Mouse (Mus musculus): ENCODE measurements at regions not wholly inside any gene's neighbourhood (a gene's known extent, or its start where the extent isn't known, plus 50 kb on each side); places are given as distances from the start of the nearest gene placed in this dataset.

GRCm38 (mm10) chr10:116726031-116726430, 144.7 kb upstream of the Cnot2 start:
- peaks cover 10% of the 10 kb centered on the region for H3K4me1 ChIP-seq
- H3K9me3 ChIP-seq, result no peaks in the 10 kb centered on the region
- no peak overlapping the region for H3K27ac ChIP-seq
- WGBS, result 77% methylated on average over 5 of the region's 5 CpGs
- H3K36me3 ChIP-seq, result no peaks in the 10 kb centered on the region
- no peak for ATAC-seq (ENCODE audit: borderline replicate concordance, extremely low read depth, low FRiP score, low TSS enrichment)
- no peak overlapping the region for H3K4me2 ChIP-seq
- H3K9ac ChIP-seq, result no peak overlapping the region
- no peaks in the 10 kb centered on the region for H3K27me3 ChIP-seq
- no peak overlapping the region for H3K4me3 ChIP-seq

GRCm38 (mm10) chr10:116721986-116722385, 140.7 kb upstream of the Cnot2 start:
- ATAC-seq (ENCODE audit: borderline replicate concordance, extremely low read depth, low FRiP score, low TSS enrichment), result peak; percentile 57; the same call in 1 of the 2 replicates
- H3K4me1 ChIP-seq, result no peaks in the 10 kb centered on the region

GRCm38 (mm10) chr10:116719616-116720015, 138.3 kb upstream of the Cnot2 start:
- H3K36me3 ChIP-seq, result no peaks in the 10 kb centered on the region
- no peak overlapping the region for H3K9ac ChIP-seq
- no peak for ATAC-seq (ENCODE audit: borderline replicate concordance, extremely low read depth, low FRiP score, low TSS enrichment)
- no peak overlapping the region for H3K4me3 ChIP-seq
- WGBS, result 74% methylated on average over 5 of the region's 5 CpGs
- H3K9me3 ChIP-seq, result no peaks in the 10 kb centered on the region
- no peaks in the 10 kb centered on the region for H3K27me3 ChIP-seq
- H3K4me2 ChIP-seq, result no peak overlapping the region
- H3K27ac ChIP-seq, result no peak overlapping the region
- H3K4me1 ChIP-seq, result no peaks in the 10 kb centered on the region

More at GRCm38 (mm10) chr10:116721986-116722385, 140.7 kb upstream of the Cnot2 start:
- no peak overlapping the region for H3K4me3 ChIP-seq
- H3K9ac ChIP-seq, result no peak overlapping the region
- no peaks in the 10 kb centered on the region for H3K36me3 ChIP-seq
- 51% methylated on average over 9 of the region's 9 CpGs for WGBS
- H3K4me2 ChIP-seq, result no peak overlapping the region
- H3K27ac ChIP-seq, result peak overlapping the region; percentile 42; the same call in 1 of the 2 replicates
- H3K27me3 ChIP-seq, result no peaks in the 10 kb centered on the region
- H3K9me3 ChIP-seq, result no peaks in the 10 kb centered on the region

- no peak overlapping the region for H3K4me2 ChIP-seq
- H3K27me3 ChIP-seq, result no peaks in the 10 kb centered on the region
- H3K9ac ChIP-seq, result no peak overlapping the region
- 79% methylated on average over 10 of the region's 10 CpGs for WGBS
- no peaks in the 10 kb centered on the region for H3K36me3 ChIP-seq
- ATAC-seq (ENCODE audit: borderline replicate concordance, extremely low read depth, low FRiP score, low TSS enrichment), result no peak
- H3K9me3 ChIP-seq, result no peaks in the 10 kb centered on the region
- H3K4me1 ChIP-seq, result no peaks in the 10 kb centered on the region; the same call in 1 of the 2 replicates
- no peak overlapping the region for H3K27ac ChIP-seq
- no peak overlapping the region for H3K4me3 ChIP-seq
Observed at GRCm38 (mm10) chr10:116717961-116718360, 136.7 kb upstream of the Cnot2 start.

GRCm38 (mm10) chr10:116717017-116717643, 135.8 kb upstream of the Cnot2 start:
- no peak overlapping the region for H3K4me3 ChIP-seq
- 68% methylated on average over 4 of the region's 4 CpGs for WGBS
- no peaks in the 10 kb centered on the region; the same call in 1 of the 2 replicates for H3K4me1 ChIP-seq
- no peak overlapping the region for H3K9ac ChIP-seq
- no peak overlapping the region for H3K4me2 ChIP-seq
- no peaks in the 10 kb centered on the region for H3K36me3 ChIP-seq
- no peaks in the 10 kb centered on the region for H3K27me3 ChIP-seq
- H3K9me3 ChIP-seq, result no peaks in the 10 kb centered on the region
- no peak overlapping the region for H3K27ac ChIP-seq
- ATAC-seq (ENCODE audit: borderline replicate concordance, extremely low read depth, low FRiP score, low TSS enrichment), result no peak

GRCm38 (mm10) chr10:116713456-116713855, 132.1 kb upstream of the Cnot2 start:
- no peak overlapping the region for H3K9ac ChIP-seq
- H3K4me2 ChIP-seq, result no peak overlapping the region
- H3K27me3 ChIP-seq, result no peaks in the 10 kb centered on the region
- WGBS, result 41% methylated on average over 11 of the region's 11 CpGs
- no peak overlapping the region for H3K4me3 ChIP-seq
- no peak for ATAC-seq (ENCODE audit: borderline replicate concordance, extremely low read depth, low FRiP score, low TSS enrichment)
- no peaks in the 10 kb centered on the region; the same call in 1 of the 2 replicates for H3K4me1 ChIP-seq
- no peaks in the 10 kb centered on the region for H3K36me3 ChIP-seq
- H3K27ac ChIP-seq, result no peak overlapping the region
- no peaks in the 10 kb centered on the region for H3K9me3 ChIP-seq

- 86% methylated on average over 6 of the region's 6 CpGs for WGBS
Observed at GRCm38 (mm10) chr10:116707025-116707424, 125.7 kb upstream of the Cnot2 start.

GRCm38 (mm10) chr10:116701281-116701680, 120.0 kb upstream of the Cnot2 start:
- Histone ChIP-seq H3K36me3 (no peaks in the 10 kb centered on the region), H3K9ac (no peak overlapping the region), H3K4me1 (peaks cover 3% of the 10 kb centered on the region; the same call in 1 of the 2 replicates), H3K4me2 (no peak overlapping the region), H3K27me3 (no peaks in the 10 kb centered on the region), H3K4me3 (no peak overlapping the region), H3K9me3 (no peaks in the 10 kb centered on the region), H3K27ac (no peak overlapping the region)
- ATAC-seq (ENCODE audit: borderline replicate concordance, extremely low read depth, low FRiP score, low TSS enrichment), result peak; percentile 27; the same call in 1 of the 2 replicates
- 48% methylated on average over 5 of the region's 5 CpGs for WGBS

More at GRCm38 (mm10) chr10:116707025-116707424, 125.7 kb upstream of the Cnot2 start:
- Histone ChIP-seq H3K9ac (no peak overlapping the region), H3K27ac (no peak overlapping the region), H3K9me3 (no peaks in the 10 kb centered on the region), H3K4me1 (peaks cover under 1% of the 10 kb centered on the region; the same call in 1 of the 2 replicates), H3K4me3 (no peak overlapping the region), H3K27me3 (no peaks in the 10 kb centered on the region), H3K4me2 (no peak overlapping the region), H3K36me3 (no peaks in the 10 kb centered on the region)
- no peak for ATAC-seq (ENCODE audit: borderline replicate concordance, extremely low read depth, low FRiP score, low TSS enrichment)

GRCm38 (mm10) chr10:116699711-116700110, 118.4 kb upstream of the Cnot2 start:
- Histone ChIP-seq H3K9me3 (no peaks in the 10 kb centered on the region), H3K36me3 (no peaks in the 10 kb centered on the region), H3K27ac (no peak overlapping the region), H3K4me1 (peaks cover 3% of the 10 kb centered on the region; the same call in 1 of the 2 replicates), H3K9ac (no peak overlapping the region), H3K4me3 (no peak overlapping the region), H3K4me2 (no peak overlapping the region), H3K27me3 (no peaks in the 10 kb centered on the region)
- no peak for ATAC-seq (ENCODE audit: borderline replicate concordance, extremely low read depth, low FRiP score, low TSS enrichment)
- WGBS, result 85% methylated on average over 8 of the region's 8 CpGs

- no peaks in the 10 kb centered on the region for H3K27me3 ChIP-seq
- no peak overlapping the region for H3K4me3 ChIP-seq
- no peak overlapping the region for H3K9ac ChIP-seq
- H3K4me1 ChIP-seq, result peaks cover 3% of the 10 kb centered on the region; the same call in 1 of the 2 replicates
- no peaks in the 10 kb centered on the region for H3K36me3 ChIP-seq
- H3K4me2 ChIP-seq, result no peak overlapping the region
- no peak for ATAC-seq (ENCODE audit: borderline replicate concordance, extremely low read depth, low FRiP score, low TSS enrichment)
- WGBS, result 65% methylated on average over 14 of the region's 14 CpGs
- no peaks in the 10 kb centered on the region for H3K9me3 ChIP-seq
- no peak overlapping the region for H3K27ac ChIP-seq
Observed at GRCm38 (mm10) chr10:116697628-116698316, 116.5 kb upstream of the Cnot2 start.

GRCm38 (mm10) chr10:116693816-116694215, 112.5 kb upstream of the Cnot2 start:
- WGBS, result 68% methylated on average over 3 of the region's 3 CpGs
- no peaks in the 10 kb centered on the region for H3K36me3 ChIP-seq
- no peak overlapping the region for H3K27ac ChIP-seq
- no peak overlapping the region for H3K9ac ChIP-seq
- H3K4me2 ChIP-seq, result no peak overlapping the region
- H3K4me1 ChIP-seq, result no peaks in the 10 kb centered on the region
- no peaks in the 10 kb centered on the region for H3K9me3 ChIP-seq
- H3K4me3 ChIP-seq, result no peak overlapping the region
- no peak for ATAC-seq (ENCODE audit: borderline replicate concordance, extremely low read depth, low FRiP score, low TSS enrichment)
- H3K27me3 ChIP-seq, result no peaks in the 10 kb centered on the region

GRCm38 (mm10) chr10:116686741-116687140, 105.4 kb upstream of the Cnot2 start:
- Histone ChIP-seq H3K4me1 (no peaks in the 10 kb centered on the region), H3K27me3 (no peaks in the 10 kb centered on the region), H3K4me2 (no peak overlapping the region), H3K27ac (no peak overlapping the region), H3K9me3 (no peaks in the 10 kb centered on the region), H3K9ac (no peak overlapping the region), H3K36me3 (no peaks in the 10 kb centered on the region), H3K4me3 (no peak overlapping the region)
- ATAC-seq (ENCODE audit: borderline replicate concordance, extremely low read depth, low FRiP score, low TSS enrichment), result no peak
- WGBS, result 83% methylated on average over 11 of the region's 11 CpGs
